Mouse (Mus musculus): Measurements from ENCODE around the gene Paqr5.
A peak's percentile ranks its signal among the peaks of the same experiment; 100 is the strongest.

Gene Paqr5

DNA sequence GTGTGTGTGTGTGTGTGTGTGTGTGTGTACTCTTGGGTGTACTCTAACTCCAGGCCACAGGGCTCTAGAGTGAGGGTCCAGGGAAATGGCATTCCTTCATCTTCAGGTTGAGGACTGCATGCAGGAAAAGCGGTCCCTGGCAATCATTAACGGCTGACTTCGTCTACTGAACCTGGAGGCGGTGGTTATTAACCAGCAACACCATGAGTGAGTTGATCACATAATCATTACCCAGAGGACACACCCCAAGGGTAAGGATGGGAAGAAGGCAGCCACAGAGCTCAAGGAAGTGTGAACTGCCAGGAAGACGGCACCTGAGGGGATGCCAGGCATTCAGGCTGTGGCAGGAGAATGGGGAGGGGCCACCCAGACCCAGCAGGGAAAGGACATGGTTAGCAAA is 18.3 kb downstream of the Paqr5 start:
- no peak for DNase-seq (ENCODE audit: low spot score)

DNA sequence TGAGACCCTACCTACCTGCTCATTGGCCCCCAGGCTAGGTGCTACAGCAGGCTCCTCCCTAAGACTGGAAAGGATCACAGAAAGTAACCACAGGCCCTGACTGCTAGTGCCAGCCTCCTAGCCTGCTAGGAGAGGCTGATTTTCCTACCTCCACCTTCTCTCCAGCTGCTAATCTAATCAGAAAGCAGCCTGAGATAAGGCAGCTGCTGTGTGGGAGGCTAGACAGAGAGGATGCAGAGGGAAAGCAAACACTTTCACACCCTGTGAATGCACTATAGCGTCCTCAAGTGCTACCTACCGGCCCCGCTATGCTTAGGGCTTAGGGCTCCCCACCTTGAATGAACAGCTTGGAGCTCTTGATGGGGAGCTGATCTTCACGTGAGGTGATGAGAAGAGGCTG is 19.6 kb downstream of the Paqr5 start:
- DNase-seq (ENCODE audit: low spot score): no peak

DNA sequence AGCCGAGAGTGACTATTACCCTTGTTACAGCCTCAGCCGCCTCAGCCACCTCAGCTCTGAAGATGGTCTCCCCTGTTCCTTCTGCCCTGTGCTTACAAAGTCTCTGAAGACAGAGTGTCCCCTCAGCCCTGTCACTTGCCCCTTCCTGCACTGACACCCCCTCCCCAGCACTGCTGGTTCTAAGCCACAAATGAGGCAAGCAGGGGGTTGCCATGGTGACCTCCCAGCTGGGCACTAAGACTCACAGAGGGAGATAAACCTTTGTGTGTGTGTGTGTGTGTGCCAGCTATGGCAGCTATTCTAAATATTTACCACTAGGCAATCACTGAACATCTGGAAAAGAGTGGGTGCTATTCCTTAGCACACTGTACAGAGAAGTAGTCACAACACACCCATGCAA is 23.0 kb downstream of the Paqr5 start:
- DNase-seq (ENCODE audit: low spot score): no peak

DNA sequence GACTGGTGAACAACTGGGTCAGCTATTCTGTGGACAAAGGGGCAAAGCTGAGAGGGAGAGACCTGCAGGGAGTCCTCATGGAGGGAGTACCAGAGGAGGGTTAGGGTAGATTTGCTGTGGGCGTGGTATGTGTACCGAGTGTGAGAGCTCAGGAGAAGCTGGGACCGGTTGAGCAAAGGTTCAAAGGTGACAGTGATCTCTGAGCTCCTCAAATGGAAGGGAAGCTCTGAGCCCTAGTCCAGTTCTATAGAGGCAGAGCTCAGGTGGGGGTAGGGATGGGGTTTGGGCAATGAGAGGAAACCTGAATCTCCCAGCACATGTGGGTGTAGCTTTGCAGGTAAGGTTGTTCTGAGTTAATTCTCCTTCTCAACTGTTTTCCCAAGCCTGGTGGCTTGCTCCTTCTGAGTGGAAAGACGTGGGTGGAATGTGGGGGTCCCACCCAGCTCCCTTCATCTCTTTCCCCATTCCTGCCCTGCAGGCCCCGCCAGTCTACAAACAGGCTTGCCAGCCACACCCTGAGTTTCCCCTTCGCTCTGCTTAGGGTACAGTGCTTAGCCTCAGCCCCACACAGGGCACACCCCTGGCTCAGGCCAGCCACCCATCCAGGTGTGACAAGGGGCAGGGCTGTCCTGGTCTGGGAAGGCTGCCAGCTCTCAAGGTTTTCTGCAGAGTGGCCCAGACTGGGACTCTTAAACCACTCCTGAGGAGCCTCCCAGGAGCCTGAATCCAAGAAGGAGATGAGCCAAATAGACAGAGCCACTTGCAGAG is 26.8 kb downstream of the Paqr5 start:
- DNase-seq (ENCODE audit: low spot score): no peak

DNA sequence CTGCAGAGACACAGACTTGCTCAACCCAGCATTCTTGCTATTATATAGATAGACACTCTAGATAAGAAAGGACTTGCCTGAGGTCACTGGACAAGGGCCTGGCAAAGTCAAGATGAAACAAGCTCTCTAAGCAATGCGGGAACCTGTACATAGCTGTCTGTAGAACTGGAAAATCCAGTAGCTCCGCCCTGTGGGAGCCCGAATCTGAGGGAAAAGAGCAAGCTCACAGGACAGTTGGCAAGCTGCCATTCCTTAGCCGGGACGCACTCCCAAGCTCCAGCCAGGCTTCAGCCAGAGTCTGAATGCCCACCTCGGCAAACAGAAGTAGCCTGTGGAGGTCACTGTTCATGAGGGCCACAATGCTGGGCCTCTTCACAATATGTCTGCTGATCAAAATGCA is 28.8 kb downstream of the Paqr5 start:
- DNase-seq (ENCODE audit: low spot score): peak; percentile 65

DNA sequence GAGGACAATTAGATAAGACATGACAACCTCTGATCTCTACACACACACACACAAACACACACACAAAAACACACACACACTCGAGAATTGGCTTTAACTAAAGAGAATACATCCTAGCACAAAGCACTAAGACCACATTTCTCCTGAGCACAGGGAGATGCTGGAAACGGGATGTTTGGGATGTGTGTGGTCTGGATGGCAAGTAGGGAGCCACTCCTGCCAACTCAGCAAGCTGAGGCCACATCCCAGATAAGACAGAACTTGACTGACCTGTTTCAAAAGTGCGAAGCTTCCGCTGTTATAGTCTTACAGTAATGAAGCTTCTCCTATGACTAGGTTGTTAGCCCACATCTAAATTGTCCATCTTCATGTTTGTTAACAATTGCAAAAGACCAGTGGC is 35.5 kb downstream of the Paqr5 start:
- DNase-seq (ENCODE audit: low spot score): no peak

DNA sequence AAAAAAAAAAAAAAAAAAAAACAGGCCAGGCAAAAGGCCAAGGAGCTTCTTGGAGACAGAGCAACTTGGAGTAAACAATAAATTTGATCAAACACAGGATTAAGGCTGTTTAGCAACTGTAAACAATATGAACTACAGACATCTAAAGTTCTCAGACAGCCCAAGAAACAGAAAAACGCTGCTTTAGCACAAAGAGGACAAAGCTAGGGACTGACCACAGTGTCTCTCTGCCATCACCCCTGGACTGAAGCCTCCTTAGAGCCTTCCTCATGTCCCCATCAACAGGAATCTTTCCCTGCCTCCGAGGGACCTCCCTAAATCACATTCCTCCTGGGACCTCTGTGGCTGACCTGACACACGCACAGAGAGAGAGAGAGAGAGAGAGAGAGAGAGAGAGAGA is 35.9 kb downstream of the Paqr5 start:
- no peak for DNase-seq (ENCODE audit: low spot score)

DNA sequence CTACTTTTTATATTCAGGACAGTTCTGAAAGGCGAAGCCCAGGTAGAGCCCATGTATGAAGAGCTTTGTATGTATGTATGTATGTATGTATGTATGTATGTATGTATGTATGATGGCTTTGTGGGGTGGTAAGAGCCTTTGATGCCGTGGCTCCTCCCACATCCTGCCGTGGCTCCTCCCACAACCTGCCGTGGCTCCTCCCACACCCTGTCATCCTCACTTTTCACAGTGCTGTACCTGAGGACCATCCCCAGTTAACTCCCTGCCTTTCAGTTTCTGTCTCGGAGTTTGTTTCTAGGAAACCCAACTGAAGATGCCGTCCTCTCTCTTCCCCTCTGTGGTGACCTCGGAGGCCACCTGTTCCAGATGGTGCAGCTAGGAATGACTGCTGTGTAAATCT is 40.6 kb downstream of the Paqr5 start:
- DNase-seq (ENCODE audit: low spot score): peak; percentile 58

DNA sequence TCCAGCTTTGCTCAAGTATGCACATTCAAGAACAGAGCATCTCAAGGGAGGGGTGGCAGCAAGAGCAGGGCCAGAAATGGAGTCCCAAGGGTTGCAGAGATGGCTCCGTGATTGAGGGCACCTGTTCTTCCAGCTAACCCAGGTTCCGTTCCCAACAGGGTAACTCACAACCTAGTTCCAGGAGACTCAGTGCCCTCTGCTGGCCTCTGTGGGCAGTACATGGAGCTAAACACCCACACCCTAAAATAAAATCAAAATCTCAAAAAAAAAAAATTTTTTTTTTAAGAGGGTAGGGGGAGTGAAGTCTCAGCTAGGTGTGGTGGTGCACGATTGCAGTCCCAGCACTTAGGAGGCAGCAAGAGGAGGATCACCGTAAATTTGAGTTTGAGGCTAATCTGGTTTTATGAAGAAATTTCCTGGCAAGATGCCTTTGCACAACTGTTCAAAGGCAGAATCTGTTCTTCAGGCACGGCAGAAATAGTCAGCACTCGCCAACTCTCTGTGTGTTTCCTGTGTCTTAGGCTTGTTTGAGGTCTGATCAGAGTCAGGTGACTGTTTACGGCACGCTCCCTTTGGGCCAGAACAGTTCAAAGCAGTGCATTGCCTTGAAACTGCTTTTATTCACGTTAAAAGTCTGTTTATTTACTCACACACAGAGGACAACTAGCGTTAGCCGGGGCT is 41.3 kb downstream of the Paqr5 start:
- peak; percentile 79 for DNase-seq (ENCODE audit: low spot score)

DNA sequence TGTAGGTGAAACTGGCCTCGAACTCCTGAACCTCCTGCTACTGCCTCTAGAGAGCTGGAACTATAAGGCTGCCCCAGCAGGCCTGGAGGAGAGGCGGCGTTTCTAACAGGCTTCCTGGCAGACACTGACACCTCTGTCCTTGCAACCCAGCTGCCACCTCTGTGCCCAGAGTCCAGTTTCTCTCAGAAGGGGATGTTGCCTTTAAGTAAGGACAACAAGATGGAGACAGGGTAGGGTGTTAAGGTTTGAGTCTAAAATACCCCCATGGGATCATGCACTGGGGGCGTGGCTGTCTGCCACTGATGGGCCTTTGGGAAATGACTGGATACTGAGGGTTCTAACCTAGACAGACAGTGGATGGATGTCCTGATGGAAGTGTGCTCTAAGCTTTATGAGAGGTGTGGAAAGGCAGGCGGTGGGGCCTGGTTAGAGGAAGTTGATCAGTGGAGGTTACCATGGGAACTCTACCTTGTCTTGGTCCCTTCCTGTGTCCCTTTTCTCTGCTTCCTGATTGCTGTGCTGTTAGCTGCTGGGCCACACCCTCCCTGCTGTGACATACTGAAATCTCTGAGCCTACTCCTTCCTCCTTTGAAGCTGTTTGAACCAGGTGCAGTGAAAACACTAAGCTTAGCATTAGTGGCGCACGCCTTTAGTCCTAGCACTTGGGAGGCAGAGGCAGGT is 43.6 kb downstream of the Paqr5 start:
- DNase-seq (ENCODE audit: low spot score): no peak

DNA sequence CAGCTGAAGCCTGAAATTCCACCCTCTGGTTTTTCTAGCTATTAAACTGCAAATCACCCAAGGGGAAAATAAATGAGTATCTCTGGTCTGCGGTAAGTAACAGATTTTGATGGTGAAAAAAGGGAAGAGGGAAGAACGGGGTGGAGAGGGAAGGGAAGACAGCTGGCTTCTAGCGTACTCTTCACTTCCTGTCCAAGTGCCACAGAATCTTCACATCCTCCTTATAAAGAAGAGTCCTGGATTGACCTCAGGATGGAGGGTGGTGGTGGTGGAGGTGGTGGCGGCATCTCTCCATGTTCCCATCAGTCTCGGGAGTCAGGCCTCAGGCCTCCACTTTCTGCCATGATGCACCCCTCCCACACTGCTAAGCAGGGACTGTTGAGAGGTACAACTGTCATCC is 44.8 kb downstream of the Paqr5 start:
- DNase-seq (ENCODE audit: low spot score): no peak

DNA sequence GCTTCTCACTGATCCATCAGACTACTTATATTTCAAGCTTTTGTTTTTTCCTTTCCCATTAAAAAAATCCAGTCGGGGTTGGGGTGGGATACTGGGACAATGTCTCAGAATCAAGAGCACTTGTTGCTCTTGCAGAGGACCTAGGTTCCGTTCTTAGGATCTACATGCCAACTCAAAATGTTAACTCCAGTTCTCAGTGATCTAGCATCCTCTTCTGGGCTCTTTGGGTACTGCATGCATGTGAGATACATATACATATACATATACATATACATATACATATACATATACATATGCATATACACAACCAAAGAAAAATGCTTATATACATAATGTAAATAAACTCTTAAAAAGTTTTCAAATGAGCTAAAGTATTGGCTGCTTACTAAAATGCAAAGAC is 46.7 kb downstream of the Paqr5 start:
- no peak for DNase-seq (ENCODE audit: low spot score)

DNA sequence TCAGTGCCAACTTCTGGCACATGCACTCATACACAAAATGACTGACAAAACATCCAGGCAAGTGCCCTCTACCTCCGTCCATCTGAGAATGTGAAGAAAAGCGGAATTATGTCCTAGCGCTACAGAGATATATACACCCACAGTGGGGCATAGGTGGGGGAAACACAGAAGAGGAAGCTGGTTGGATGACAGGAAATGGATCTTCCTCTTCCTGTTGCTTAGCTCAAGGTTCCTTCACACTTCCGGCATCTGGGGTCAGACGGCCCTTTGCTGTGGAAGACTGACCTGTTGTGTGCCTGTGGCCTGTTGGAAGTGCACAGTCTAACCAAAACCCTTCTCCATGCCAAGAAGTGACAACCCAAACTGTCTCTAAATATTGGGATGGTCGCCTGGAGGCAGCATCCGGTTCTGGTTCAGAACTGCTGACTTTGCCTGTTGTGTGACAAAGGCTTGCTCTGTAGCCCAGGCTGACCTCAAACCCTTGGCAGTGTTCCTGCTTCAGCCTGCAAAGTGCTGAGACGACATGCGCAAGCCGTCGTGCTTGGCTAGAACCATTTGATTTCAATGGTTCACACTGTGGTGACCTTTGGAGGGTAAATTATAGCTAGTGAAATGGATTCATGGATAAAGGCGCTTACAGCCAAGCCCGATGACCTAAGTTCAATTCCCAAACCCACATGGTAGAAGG is 49.3 kb downstream of the Paqr5 start:
- DNase-seq (ENCODE audit: low spot score): no peak

DNA sequence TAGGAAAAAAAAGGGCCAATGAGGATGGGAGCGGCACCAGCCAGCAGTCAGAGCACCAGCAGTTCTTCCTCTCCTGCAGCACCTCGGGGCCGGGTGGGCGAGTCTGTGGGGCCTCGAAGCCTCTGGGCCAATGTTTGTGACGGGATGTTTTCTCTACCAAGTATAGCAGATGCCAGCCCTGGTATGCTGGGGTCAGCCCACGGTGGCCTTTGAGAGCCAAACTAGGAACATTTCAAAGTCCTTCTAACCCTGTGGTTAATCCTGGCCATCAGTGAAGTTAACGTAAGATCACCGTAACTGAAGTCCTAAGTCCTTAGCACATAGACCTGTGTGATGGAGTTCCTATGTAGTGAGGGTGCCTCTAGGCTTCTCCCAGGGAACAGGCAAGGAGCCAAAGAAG is 54.6 kb downstream of the Paqr5 start:
- no peak for DNase-seq (ENCODE audit: low spot score)

DNA sequence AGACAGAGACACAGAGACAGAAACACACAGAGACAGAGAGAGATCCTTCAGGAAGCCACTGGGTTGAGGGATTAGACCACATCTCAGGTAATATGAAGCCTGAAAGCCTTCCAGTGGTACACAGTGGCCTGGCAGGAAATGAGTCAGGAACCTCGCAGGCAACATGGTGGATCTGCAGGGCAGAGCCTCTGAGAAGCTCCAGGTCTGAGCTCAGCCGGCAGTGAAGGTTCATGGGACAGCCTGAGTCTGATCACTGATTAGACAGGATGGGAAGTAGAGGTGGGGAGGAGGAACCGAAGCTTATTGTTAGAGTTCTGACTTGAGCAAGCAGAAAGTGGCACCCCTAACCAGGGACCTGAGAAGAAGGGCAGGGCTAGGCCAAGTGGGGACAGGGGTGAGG is 55.6 kb downstream of the Paqr5 start:
- DNase-seq (ENCODE audit: low spot score): no peak

DNA sequence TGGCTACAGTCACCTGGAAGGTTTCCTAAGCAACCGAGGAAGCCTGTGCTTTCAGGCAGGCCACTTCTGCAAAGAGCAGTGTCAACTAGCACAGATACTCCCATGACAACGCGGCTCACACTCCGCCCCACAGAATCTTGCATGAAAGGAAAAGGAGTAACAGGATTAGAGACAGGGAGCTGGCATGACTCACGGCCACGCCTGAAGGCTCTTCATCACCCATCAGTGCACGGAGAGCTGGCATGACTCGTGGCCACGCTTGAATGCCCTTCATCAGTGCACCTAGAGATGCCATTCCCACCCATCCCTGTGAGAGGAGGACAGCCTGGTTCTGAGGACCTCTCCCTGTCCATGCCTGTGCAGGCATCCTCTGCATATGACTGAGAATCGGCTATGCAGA is 59.3 kb downstream of the Paqr5 start:
- no peak for DNase-seq (ENCODE audit: low spot score)

DNA sequence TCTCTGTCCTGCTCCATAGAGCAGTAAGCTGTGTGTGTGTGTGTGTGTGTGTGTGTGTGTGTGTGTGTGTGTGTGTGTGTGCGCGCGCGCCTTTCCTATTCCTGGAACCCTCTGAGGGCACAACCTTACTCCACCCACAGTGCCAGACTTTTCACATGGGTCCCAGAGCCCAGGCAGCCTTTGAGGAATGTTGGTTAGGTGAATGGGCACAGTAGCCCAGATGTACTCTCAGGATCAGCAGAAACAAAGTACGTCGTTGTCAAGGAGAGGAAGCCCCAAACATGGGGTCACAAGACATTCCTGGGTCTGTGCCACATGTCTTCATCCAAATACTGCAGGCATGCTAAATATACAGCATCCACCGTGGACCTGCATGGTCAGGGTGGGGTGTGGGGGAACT is 60.7 kb downstream of the Paqr5 start:
- no peak for DNase-seq (ENCODE audit: low spot score)

DNA sequence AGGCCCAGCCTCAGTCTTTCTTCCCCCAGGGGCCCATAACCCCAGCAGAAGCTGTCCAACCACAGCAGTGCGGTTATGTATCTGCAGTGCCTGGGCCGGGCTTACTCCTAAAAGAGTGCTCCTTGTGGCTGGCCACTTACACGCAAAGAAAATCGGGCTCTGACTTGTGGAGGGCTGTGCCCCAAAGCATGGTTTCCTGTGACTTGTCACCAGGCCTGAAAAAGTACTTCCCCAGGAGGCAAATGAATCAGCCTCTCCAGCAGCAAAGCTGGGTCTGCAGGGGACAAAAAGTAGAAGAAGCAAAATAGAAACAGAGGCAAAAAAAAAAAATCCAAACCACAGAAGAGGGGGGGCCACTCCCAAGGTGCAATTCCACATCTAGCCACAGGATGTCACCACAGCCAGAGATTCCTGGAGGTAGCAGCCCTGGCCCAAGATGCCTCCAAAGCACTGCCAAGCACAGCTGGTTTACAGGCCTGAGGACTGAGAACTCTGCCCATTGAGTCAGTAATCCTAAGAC is 61.2 kb downstream of the Paqr5 start:
- peak; percentile 85 for DNase-seq (ENCODE audit: low spot score)

DNA sequence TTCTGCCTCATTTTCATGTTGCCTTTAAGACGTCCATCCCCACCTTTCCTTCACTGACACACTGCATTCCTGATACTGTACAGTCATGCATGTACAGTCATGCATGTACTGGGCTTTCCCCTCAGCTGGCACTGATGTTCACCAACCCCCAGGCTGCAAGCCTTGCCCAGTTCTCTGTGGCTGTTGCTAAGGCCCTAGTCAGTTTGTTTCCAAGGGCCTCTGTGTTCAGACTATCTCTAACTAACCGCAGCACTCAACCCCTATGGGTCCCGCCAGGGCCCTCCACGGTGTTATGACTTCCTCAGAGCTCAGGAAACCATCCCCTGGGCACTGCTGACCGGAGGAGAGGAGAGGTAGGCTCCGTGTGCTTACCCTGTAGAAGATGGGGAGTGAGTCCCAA is 63.3 kb downstream of the Paqr5 start:
- no peak for DNase-seq (ENCODE audit: low spot score)

DNA sequence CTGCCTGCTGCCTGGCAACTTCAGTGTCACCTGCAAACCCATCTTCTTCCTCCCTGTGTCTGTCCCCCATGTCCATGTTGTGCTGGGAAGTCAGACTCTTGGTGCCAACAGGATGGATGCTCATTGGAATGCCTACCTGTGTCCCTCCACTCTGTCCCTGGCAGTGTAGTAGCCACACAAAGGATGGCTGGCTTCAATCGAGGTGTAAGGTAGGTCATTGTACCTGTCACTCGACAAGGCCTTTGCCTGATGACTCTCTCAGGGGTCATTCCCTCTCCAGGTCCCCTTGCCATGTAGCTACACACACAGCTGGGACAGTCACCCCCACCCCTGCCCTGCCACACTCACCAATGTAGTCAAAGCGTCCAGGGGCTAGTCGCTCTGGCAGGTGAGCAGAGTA is 65.5 kb downstream of the Paqr5 start:
- no peak for DNase-seq (ENCODE audit: low spot score)

DNA sequence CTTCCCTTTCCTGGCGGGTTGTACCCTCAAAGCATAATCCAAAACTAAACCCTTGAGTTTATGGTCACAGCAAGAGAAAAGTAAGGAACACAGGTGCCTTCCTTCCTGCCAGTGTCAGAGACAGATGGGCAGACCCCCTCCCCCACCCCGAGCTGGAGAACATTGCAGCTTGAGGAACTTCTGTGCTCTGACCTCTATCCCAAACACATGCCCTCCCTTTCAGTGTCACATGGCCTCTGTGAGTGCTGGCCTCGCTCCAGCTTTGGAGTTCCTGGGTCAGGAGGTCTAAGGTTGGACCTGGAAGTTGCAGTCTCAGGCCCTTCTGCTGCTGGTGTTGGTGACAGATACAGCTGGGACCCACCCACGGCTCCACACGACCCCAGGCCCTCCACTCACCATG is 65.9 kb downstream of the Paqr5 start:
- peak; percentile 61 for DNase-seq (ENCODE audit: low spot score)

DNA sequence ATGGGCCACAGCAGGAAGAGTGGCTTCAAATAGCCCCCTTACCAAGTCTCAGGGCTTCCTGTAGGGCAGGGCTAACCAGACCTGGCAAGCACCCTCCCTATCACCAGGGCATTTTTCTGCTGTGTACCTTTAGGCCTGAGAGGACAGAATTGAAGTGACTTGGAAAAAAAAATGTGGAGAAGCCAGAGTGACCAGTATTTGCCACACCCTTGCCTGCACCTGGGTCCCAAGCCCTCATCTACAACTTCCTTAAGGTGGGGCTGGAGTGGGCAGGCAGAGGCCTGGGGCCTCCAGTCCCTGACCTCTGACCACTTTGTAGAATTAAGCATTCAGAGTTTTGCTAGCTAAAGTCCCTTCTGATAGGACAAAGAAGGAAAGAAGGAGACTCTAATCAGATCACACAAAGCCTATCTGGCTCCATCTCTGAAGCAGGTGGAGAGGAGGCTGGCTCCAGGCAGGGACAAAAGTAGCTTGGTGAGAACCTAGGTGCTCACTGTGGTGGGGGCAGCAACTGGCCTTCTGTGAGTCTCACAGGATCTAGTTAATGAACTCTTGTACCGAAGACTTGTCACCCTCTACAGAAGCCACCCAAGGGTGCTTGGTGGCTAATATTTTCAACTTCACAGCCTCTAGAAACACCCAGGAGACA is 66.6 kb downstream of the Paqr5 start:
- DNase-seq (ENCODE audit: low spot score): no peak

Data from testis, postnatal 10 days (tissue).